Mouse (Mus musculus): Measurements from ENCODE around the gene Il6ra.

DNA sequence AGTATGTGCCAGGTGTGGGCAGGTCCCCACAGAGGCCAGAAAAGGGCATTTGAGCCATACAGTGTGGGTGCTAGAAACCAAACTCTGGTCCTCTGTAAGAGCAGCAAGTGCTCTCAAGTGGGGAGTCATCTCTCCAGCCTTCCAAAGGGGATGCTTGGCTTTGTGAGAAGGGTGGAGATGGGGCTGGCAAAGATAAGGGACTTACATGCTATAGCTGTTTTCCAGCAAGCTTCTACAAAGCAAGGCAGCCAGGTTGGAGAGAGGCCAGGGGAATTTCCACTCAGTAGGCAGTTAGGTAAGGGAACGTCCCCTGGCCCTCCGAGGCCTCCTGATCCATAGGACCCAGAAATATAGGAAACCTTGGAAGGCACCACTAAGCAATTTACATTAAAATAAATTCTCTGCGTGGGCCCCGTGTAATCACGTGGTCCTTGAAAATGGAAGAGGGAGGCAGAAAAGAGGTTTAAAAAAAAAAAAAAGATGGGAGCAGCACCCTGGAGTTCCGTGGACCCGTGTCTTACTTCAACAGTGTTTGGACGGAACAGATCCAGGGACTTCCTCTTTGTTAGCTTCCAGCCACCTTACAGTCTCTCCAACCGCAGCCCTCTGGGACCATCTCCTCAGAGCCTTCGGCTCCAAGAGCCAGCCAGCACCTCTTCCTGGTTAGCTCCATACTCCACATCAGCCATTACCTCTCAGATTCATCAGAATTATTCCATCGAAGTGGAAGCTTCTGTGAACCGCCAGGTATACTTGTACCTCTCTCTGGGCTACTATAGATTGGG, 92.5 kb downstream of the Il6ra start:
- TF ChIP-seq CTCF (IDR thresholded peaks at IDR 0.05; ENCODE audit: low read depth) (no peak), EP300 (optimal IDR thresholded peaks at IDR 0.05) (no peak)

All from stomach, postnatal 0 days (tissue).